Mouse (Mus musculus): Measurements from ENCODE around the gene Klhl25.
"Not testable (repeated sequence)": the region's sequence is repeated elsewhere in the genome, so short reads cannot be mapped to it uniquely, and the experiment has no call there.

Gene Klhl25

DNA sequence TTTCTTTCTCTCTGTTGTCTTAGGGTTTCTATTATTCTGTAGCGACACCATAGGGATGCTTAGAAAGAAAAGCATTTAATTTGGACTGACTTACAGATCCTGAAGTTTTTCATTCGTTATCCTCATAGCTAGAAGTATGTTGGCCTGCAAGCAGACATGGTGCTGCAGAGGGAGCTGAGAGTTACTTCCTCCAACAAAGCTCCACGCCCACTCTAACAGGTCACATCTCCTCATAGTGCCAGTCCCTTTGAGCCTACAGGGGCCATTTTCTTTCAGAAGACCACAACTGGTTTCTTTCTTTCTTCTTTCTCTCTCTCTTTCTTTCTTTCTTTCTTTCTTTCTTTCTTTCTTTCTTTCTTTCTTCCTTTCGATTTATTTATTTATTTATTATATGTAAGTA, 8.0 kb upstream of the Klhl25 start:
- no peak for ATAC-seq (ENCODE audit: insufficient number of reproducible peaks, low FRiP score, low TSS enrichment)

DNA sequence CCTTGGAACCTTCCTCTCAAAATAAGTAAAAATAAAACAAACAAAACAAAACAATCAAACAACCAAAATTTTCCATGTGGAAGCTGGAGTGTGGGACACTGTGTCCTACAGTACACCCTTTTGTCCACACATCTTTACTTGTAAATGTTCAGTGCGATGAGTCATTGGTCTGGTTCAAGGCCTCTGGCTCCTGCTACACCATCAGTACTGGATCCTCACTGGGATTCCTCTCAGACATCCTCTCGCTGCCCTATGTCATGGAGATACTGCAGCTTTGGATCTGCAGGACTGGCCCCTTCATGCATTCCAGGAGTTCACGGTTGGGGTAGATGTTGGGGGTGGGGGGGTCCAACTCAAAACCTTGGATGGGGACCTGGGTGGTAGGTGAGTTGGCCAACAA, 5.8 kb upstream of the Klhl25 start:
- no peak for ATAC-seq (ENCODE audit: insufficient number of reproducible peaks, low FRiP score, low TSS enrichment)

DNA sequence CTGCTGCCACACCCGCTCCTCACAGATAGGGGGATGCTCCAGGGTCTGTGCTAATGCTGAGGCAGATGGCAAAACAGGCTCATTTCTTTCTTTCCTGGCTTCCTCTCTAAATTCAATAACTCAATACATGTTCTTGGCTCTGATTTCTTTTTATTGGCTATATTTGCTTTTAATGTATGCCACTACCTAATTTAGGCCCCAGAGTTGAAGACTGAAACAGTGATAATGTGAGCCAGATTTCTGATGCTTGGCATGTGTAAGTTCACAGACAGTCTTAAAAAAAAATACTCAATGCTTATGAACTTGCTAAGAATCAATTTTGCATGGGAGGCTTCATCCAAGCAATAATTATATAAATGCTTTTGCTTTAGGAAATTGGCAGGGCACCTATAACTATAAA, 2.2 kb upstream of the Klhl25 start:
- ATAC-seq (ENCODE audit: insufficient number of reproducible peaks, low FRiP score, low TSS enrichment): no peak

DNA sequence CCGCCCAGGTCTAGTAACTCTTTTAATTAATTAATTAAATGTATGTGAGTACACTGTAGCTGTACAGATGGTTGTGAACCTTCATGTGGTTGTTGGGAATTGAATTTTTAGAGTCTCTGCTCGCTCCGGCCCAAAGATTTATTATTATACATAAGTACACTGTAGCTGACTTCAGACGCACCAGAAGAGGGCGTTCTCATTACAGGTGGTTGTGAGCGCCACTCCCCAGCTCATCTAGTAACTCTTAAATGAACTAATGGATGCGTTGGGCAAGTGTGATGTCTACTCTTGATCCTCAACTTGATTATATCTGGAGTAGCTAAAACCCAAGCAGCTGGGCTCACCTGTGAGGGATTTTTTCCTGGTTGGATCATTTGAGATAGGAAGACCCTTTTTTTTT, 1.2 kb upstream of the Klhl25 start:
- no peak for ATAC-seq (ENCODE audit: insufficient number of reproducible peaks, low FRiP score, low TSS enrichment)

- ATAC-seq (ENCODE audit: insufficient number of reproducible peaks, low FRiP score, low TSS enrichment): no peak
Measured at GRCm38 (mm10) chr7:75847489-75847888, 621 bp upstream of the Klhl25 start.

GRCm38 (mm10) chr7:75848776-75849670, 913 bp downstream of the Klhl25 start:
- no peak for ATAC-seq (ENCODE audit: insufficient number of reproducible peaks, low FRiP score, low TSS enrichment)

DNA sequence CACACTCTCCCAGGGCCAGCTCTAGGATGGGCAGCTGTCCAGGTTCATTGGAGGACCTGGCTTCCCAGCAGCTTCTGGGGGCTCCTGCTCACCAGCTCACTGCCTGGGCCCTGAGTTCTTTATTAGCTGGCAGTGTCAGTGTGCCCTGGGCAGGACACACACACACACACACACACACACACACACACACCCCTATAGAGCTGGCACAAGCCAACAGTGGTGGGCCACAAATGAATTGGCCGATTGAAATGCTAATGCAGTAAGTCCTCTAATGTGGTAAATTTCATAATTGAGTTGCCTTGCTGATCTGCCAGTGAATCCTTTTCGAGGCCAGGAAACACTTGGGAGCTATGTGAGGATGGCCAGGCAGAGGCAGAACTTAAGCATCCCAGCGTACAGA, 2.3 kb downstream of the Klhl25 start:
- ATAC-seq (ENCODE audit: insufficient number of reproducible peaks, low FRiP score, low TSS enrichment): not testable (repeated sequence)

- no peak for ATAC-seq (ENCODE audit: insufficient number of reproducible peaks, low FRiP score, low TSS enrichment)
Measured at GRCm38 (mm10) chr7:75851290-75851689, 3.2 kb downstream of the Klhl25 start.

- ATAC-seq (ENCODE audit: insufficient number of reproducible peaks, low FRiP score, low TSS enrichment): no peak
Measured at GRCm38 (mm10) chr7:75852363-75852762, 4.3 kb downstream of the Klhl25 start.

GRCm38 (mm10) chr7:75853171-75853830, 5.2 kb downstream of the Klhl25 start:
- no peak for ATAC-seq (ENCODE audit: insufficient number of reproducible peaks, low FRiP score, low TSS enrichment)

GRCm38 (mm10) chr7:75854231-75854925, 6.3 kb downstream of the Klhl25 start:
- ATAC-seq (ENCODE audit: insufficient number of reproducible peaks, low FRiP score, low TSS enrichment): peak; percentile 75

DNA sequence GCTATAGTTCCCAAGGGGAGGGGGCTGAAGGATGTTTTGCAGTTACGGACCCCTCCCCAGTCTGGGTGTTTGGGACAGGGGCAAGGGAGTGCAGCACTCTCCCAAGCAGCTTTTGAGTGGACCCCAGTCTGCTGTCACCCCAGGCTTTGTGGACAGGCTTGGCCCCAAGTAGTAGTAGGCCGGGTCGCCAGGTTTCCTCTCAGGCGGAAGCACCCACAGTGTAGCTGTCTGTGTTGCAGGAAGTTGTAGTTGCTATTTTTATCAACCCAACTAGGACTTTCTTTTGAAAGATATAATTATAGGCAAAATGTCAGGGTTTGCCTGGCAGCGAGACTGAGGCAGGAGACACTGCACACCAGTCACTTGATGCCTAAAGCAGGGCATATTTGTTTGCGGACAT, 6.9 kb downstream of the Klhl25 start:
- no peak for ATAC-seq (ENCODE audit: insufficient number of reproducible peaks, low FRiP score, low TSS enrichment)

DNA sequence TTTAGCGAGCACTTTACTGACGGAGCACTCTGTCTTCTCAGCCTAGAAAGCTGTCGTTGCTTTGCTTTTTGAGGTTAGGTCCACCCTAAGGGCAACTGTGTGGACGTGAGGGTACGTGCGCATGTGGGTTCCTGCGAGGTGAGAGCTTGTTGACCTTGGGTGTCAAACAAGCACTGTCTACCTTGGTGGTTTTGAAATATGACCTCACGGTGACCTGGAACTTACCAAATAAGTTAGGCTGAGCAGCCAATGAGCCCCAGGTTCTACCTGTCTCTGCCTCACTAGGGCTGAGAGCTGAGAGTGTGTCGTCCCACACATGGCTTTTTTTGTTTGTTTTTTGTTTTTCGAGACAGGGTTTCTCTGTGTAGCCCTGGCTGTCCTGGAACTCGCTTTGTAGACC, 8.1 kb downstream of the Klhl25 start:
- no peak for ATAC-seq (ENCODE audit: insufficient number of reproducible peaks, low FRiP score, low TSS enrichment)

- ATAC-seq (ENCODE audit: insufficient number of reproducible peaks, low FRiP score, low TSS enrichment): 0 out of 2 replicates have a peak, but pooled peaks have one; percentile 54
Measured at GRCm38 (mm10) chr7:75859771-75860196, 11.7 kb downstream of the Klhl25 start.

- ATAC-seq (ENCODE audit: insufficient number of reproducible peaks, low FRiP score, low TSS enrichment): 0 out of 2 replicates have a peak, but pooled peaks have one; percentile 36
Measured at GRCm38 (mm10) chr7:75861638-75862426, 13.7 kb downstream of the Klhl25 start.

DNA sequence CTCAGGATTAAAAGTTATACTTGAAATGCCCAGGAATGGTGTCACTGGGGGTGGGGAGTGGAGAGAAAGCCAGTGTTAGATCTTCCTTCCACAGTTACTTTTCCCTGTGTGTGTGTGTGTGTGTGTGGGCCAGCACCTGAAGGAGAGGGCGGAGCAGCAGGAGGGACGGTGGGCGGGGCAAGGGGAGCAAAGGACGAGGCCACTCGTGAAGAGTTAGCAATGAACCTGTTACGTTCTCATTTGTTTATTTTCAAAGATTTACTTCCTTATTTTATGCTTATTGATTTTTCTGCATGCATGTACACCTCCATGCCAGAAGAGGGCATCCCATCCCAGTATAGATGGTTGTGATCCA, 14.3 kb downstream of the Klhl25 start:
- ATAC-seq (ENCODE audit: insufficient number of reproducible peaks, low FRiP score, low TSS enrichment): not testable (repeated sequence)

- not testable (repeated sequence) for ATAC-seq (ENCODE audit: insufficient number of reproducible peaks, low FRiP score, low TSS enrichment)
Measured at GRCm38 (mm10) chr7:75863248-75863911, 15.3 kb downstream of the Klhl25 start.

- ATAC-seq (ENCODE audit: insufficient number of reproducible peaks, low FRiP score, low TSS enrichment): no peak
Measured at GRCm38 (mm10) chr7:75865026-75865425, 16.9 kb downstream of the Klhl25 start.

DNA sequence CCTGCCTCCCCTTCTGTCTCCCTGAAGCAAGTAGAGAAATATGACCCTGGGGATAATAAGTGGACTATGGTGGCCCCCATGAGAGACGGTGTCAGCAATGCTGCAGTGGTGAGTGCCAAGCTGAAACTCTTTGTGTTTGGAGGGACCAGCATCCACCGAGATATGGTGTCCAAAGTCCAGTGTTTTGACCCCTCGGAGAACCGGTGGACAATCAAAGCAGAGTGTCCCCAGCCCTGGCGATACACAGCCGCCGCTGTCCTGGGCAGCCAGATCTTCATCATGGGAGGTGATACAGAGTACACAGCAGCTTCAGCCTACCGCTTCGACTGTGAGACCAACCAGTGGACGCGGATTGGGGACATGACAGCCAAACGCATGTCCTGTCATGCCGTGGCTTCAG, 18.4 kb downstream of the Klhl25 start:
- ATAC-seq (ENCODE audit: insufficient number of reproducible peaks, low FRiP score, low TSS enrichment): no peak

- ATAC-seq (ENCODE audit: insufficient number of reproducible peaks, low FRiP score, low TSS enrichment): no peak
Measured at GRCm38 (mm10) chr7:75868687-75869086, 20.6 kb downstream of the Klhl25 start.
